Mouse (Mus musculus): Measurements from ENCODE around the gene Ccdc158.

Ccdc158 gene

GRCm38 (mm10) chr5:92599030-92599429 lies 76.0 kb downstream of the Ccdc158 start:
- no peak for DNase-seq (ENCODE audit: low spot score)

GRCm38 (mm10) chr5:92596865-92597264 lies 78.2 kb downstream of the Ccdc158 start:
- DNase-seq (ENCODE audit: low spot score), result no peak

DNA sequence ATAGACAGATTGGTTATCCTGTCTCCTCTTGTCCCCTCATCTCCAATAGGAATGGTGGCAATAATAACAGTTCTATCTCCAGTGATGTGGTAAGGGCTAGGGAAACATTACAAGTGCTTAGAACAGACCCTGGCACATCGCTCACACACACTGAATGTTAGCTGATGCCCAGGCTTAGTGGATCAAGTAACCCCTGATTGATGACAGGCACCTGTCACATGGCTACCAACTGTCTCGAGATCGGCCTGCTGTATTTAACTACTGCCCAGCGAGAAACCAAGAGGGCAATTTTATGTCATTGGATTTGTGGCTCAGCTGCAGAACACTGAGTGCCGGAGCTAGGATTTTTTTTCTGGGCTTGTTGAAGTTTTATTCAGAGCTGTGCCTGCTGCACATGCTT lies 80.0 kb downstream of the Ccdc158 start:
- no peak for DNase-seq (ENCODE audit: low spot score)

DNA sequence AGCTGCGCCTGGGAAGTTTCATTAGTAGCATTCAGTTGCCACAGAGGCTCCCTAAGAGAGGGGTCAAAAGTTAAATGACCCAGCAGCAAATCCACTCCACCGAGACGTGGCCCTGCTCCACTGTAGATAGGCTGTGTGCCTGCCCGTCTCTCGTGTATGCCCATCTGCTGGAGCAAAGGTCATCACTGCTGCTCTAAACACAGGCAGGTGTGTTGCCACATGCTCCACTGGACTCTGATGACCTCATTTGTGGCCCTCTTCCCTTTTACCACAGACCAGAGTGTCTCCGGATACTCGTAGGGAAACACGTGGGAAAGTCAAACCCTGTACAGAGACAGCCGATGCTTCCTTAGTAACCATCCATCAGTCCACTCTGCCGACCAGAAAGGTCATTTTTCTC lies 89.1 kb downstream of the Ccdc158 start:
- DNase-seq (ENCODE audit: low spot score), result no peak

GRCm38 (mm10) chr5:92579559-92579958 lies 95.5 kb downstream of the Ccdc158 start:
- DNase-seq (ENCODE audit: low spot score), result no peak

- no peak for DNase-seq (ENCODE audit: low spot score)
Observed at GRCm38 (mm10) chr5:92571232-92571631, 103.8 kb downstream of the Ccdc158 start.

- DNase-seq (ENCODE audit: low spot score), result no peak
Observed at GRCm38 (mm10) chr5:92562002-92562401, 113.1 kb downstream of the Ccdc158 start.

DNA sequence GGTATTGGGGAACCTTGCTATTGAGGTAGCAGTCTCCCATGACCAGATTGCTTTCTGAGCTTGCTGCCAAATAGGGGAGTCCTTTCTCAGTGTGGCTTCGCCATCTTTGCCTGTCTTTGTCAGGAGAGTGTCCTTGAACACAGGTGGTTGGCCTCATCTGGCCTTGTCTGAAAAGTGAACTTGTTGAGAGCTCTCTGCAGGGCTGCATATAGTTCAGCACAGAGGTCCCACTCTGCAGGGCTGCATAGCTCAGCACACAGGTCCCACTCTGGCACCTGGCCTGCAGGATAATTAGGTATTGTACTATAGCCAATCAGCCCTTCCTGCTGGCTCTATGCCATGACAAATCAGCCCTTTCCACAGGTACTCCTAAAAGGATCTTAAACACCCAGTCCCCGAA lies 114.9 kb downstream of the Ccdc158 start:
- no peak for DNase-seq (ENCODE audit: low spot score)
